In the genomic region with DNA sequence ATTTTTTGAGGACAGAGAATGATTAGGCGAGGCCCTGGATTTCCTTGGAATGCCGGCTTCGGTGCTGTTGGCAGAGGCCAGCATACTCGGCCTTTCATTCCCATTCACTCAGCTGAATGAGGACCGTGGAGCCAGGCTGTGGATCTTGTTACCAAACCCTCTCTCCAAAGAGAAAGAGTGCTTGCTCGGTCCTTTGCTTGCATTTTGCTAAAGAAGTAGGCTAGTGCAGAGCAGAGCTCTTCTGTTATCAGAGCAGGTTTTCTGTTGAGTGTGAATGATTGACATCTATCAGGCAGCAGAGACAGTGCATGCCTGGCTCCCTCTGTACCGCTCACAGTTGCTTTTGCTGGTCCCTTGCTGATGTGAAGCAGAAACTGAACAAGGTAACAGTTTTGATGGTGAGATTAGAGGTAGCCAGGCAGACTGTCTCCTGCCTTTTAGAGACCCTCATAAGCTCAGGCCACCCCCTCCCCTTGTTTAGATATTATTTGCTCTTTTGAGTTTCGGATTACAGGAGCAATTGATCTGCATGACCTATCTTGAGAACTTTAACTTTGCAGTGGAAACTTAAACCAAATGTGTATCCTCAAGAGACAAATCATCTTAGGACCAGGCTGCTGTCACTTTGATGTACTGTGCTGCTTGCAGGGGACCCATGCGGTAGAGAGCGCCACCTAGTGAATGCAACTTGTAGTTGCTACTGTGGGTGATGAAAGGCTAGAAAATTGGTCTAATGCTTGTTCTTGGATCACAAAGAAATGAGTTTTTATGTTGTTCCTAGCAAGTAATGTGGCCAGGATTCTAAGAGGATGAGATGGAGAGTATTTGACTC, we compare ENCODE assay signal across 9 mouse cellular contexts. TPM values are rescaled to one million over a fixed set of nuclear protein-coding genes. Genes with fewer than 3 reads are reported as not detected.
A peak's percentile ranks its signal among the peaks of the same experiment; 100 is the strongest.
DNase-seq lines count a peak whose midpoint lies in the region; ATAC-seq and TF ChIP-seq lines count a peak whose summit lies in the region.
"Had no signal": no experiment of that assay in that cellular context is flagged by ENCODE, and none has a peak within 500 bp of the region (broad histone marks: within the 10 kb centered on the region; RNA-seq: fewer than 3 reads in every experiment).

No protein-coding gene starts in this region.

- H3K9ac ChIP-seq in heart, embryonic 12.5 days = no peak overlapping the region

- H3K36me3 ChIP-seq in heart, embryonic 12.5 days = no peaks in the 10 kb centered on the region

- TF ChIP-seq POLR2A in cortical plate, adult 2 months (IDR thresholded peaks at IDR 0.05; ENCODE audit: extremely low read depth, insufficient read depth, low read length) = no peak

- ATAC-seq in heart, embryonic 12.5 days (ENCODE audit: insufficient number of reproducible peaks, low FRiP score) = no peak

- no peaks in the 10 kb centered on the region for H3K9me3 ChIP-seq in heart, embryonic 12.5 days (replicated peaks)

- no peak overlapping the region for H3K27ac ChIP-seq in cortical plate, adult 2 months (ENCODE audit: insufficient read depth, low read length)
- H3K27ac ChIP-seq in heart, embryonic 12.5 days (ENCODE audit: poor library complexity, severe bottlenecking) = no peak overlapping the region

- peak overlapping the region; percentile 3; the same call in 1 of the 2 replicates for H3K4me2 ChIP-seq in heart, embryonic 12.5 days

- no peak overlapping the region for H3K4me3 ChIP-seq in cortical plate, adult 2 months (ENCODE audit: insufficient read depth, low read length)
- H3K4me3 ChIP-seq in heart, embryonic 12.5 days = no peak overlapping the region
- H3K4me3 ChIP-seq: erythroblast, embryonic 14.5 days had no signal

- DNase-seq in layer of hippocampus, adult 11-12 months (ENCODE audit: low spot score) = peak; percentile 54
- DNase-seq in layer of hippocampus, adult 9-11 months = no peak
- DNase-seq in NIH3T3 (ENCODE audit: low read depth) = peak; percentile 62
- DNase-seq in layer of hippocampus, adult 18-20 months (ENCODE audit: low spot score in 2 of 2) = peak; percentile 43 to 76
- DNase-seq in lung, postnatal 4 days = peak; percentile 31 to 59
- DNase-seq in thymus, postnatal 14 days = peak; percentile 48

- peak; percentile 99 for TF ChIP-seq CTCF in cortical plate, adult 2 months (IDR thresholded peaks at IDR 0.05; ENCODE audit: extremely low read depth, insufficient read depth, low read length)

- WGBS in heart, embryonic 12.5 days = 14% methylated on average over 10 of the region's 10 CpGs

- no peaks in the 10 kb centered on the region for H3K27me3 ChIP-seq in heart, embryonic 12.5 days (replicated peaks)

- H3K4me1 ChIP-seq in cortical plate, adult 2 months (ENCODE audit: control insufficient read depth, insufficient read depth, low read length) = no peaks in the 10 kb centered on the region; the same call in 1 of the 2 replicates
- H3K4me1 ChIP-seq in heart, embryonic 12.5 days (replicated peaks) = peaks cover 23% of the 10 kb centered on the region

RNA-seq across cellular contexts. Expression of a gene that starts 47.2 kb away (rescaled TPM):
- polyA plus RNA-seq in cortical plate, adult 2 months (2012; rRNA removed) = 47.3 and 50.4 TPM in 2 replicates
- 33.2 and 34.1 TPM in 2 replicates for polyA plus RNA-seq in heart, embryonic 12.5 days (2016; fragmentation: Nextera tagmentation; extraction: Ambion mirVana)
- 10 to 100 TPM; 38.3 to 40.9 TPM for total RNA-seq in layer of hippocampus, adult 18-20 months (2021)
